Mouse (Mus musculus): ENCODE measurements around the gene Gm49378.

Gene Gm49378

DNA sequence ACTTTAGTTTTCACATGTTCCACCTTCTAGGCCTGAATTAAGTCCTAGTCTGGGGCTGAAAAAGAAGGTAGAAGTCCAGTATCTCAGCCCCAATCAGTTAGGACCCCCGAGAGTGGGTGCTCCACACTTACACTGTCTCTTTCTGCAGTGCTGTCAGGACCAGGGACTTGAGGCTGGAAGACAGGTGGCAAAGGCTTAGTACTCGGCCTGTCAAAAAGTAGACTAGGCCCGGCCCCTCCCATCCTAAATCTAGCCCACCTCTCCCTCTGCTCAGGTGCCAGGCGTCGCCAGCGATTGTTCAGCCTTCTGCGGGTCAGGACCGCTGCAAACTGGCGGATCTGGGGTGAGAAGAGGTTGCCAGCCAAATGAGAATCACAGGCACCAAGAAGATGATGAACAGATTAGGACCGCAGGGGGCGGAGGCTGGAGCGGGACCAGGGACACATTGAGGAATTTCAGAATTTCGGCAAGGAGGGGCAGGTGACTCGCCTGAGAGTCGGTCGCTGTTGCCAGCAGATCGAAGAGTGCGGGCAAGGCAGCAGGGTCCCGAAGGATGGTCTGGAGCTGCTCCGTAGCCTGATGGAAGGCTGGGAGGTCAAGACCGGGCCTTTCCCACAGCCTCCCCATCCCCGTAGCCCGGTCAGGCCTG is 2.7 kb downstream of the Gm49378 start:
- DNase-seq (ENCODE audit: low spot score in 2 of 2), result peak in 1 of 2 experiments; percentile 35

DNA sequence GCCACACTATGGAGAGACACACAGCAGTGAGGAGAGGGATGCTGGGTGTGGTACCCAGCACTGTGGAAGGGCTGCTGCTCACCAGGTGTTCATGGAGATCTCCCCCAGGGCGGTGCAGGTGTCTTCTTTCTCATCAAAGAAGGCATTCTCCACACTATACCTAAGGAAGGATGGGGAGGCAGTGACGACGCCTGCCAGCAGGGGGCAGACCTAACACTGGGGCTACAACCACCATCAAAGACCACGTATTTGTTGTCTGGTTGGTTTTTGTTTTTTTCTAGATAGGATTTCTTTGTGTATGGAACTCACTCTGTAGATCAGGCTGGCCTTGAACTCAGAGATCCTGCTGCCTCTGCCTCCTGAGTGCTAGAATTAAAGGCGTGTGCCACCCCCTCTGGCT is 8.4 kb downstream of the Gm49378 start:
- peak; percentile 32 to 43 for DNase-seq (ENCODE audit: low spot score in 2 of 2)

DNA sequence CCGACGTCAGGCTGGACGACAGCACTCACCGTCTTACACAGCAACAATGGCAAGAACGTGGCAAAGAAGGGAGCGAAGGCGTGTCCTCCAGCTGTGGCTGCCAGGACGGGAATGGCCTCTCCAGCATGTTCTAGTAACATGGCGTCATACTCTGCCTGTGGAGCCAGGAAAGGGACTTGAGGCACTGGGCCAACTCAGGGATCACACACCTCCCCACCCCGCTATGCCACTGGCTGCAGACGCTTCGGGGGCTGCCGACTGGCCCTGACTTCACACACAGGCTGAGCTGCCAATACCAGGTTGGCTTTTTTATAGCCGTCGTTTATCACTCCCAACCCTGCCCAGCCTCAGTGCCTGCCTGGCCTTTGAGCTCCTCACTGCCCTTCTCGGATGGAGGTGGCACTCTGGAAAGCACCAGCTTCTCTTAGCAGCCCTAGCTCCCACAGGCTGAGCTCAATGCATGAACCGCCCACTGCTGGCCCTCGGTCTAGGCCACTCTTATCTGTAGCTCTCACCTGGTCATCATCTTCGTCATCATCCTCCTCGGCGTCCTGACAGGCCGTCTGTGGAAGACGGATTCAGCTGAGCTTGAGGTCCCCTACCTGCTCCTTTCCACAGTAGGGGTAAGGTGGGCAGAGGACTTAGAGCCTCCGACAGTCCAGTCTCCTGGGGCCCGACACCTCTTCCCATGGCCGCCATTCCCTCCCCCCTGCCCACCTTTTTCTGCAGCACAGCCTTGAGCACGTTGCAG is 9.4 kb downstream of the Gm49378 start:
- no peak for DNase-seq (ENCODE audit: low spot score in 2 of 2)

DNA sequence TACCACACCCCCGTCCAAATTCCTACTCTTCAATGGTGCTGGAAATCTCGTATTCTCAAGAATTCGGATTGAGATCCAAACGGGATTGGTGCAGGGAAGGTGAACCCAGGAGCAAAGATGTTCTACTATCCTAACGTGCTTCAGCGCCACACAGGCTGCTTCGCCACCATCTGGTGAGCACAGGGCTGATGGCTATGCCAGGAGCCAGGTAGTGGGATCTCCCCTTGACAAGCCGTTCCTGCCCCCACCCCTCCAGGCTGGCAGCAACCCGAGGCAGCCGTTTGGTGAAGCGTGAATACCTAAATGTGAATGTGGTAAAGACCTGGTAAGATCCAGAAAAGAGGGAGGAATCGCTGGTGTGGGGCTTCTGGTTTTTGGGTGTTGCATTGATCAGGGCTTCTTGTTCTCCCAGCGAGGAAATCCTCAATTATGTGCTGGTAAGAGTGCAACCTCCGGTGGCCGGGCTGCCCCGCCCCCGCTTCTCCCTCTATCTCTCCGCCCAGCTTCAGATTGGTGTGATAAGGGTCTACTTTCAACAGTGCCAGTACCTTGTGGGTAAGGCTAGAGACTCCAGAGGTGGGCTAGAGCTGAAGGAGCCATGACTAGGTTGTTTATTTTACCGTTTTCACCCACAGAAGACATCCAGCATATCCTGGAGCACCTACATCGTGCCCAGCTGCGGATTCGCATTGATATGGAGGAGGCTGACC is 19.1 kb downstream of the Gm49378 start:
- DNase-seq (ENCODE audit: low spot score in 2 of 2), result no peak

DNA sequence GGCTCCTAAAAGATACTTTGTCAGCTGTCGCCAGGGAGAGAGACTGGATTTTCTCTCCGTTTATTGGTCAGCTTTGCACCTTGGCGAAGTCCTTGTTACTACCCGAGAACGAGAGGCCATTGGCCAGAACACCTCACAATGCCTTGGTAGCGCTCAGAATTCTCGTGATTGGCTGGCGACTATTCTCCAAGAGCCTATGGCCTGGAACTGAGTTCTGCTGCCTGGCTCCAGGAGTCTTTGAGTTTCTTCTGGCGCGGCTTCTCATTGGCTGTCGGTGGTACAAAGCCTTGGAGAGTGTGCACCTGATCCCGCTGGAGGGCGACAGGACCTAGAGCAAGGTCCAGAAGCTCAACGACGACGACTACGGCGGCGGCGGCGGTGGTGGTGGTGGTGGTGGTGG is 19.9 kb downstream of the Gm49378 start, which contains the start of gene Rec8:
Gene Rec8 (plus strand): TSS at position 216 of the 400 bp plus-strand sequence.
- DNase-seq (ENCODE audit: low spot score in 2 of 2), result no peak

DNA sequence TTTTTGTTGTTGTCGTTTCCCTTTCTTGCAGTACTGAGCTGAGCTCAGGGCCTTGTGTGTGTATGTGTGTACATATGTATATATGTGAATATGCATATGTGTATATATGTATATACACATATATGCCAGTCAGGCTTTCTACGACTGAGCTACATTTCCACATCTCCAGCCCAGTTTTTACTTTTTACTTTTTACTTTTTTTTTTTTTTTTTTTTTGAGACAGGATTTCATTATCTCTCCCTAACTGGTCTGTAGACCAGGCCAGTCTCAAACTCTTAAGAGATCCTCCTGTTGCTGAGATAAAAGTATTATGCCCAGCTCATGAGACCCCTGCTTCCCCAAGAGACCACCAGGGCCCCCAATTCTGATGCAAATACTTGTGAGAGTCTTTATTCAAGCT is 20.9 kb downstream of the Gm49378 start:
- no peak for DNase-seq (ENCODE audit: low spot score in 2 of 2)

DNA sequence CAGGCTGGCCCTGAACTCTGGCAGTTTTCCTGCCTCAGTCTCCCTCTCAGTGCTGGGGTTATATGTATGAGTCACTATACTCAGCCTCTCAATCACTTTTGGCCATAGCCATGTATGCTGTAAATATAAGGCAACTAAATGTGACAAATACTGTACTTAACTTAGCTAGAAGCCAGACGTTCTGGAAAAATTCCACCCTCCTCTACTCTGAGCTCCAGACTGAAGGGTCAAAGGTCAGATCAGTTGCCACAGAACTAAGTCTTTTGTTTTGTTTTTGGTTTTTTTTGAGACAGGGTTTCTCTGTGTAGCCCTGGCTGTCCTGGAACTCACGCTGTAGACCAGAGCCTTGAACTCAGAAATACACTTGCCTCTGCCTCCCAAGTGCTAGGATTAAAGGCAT is 21.8 kb downstream of the Gm49378 start:
- DNase-seq (ENCODE audit: low spot score in 2 of 2), result no peak

DNA sequence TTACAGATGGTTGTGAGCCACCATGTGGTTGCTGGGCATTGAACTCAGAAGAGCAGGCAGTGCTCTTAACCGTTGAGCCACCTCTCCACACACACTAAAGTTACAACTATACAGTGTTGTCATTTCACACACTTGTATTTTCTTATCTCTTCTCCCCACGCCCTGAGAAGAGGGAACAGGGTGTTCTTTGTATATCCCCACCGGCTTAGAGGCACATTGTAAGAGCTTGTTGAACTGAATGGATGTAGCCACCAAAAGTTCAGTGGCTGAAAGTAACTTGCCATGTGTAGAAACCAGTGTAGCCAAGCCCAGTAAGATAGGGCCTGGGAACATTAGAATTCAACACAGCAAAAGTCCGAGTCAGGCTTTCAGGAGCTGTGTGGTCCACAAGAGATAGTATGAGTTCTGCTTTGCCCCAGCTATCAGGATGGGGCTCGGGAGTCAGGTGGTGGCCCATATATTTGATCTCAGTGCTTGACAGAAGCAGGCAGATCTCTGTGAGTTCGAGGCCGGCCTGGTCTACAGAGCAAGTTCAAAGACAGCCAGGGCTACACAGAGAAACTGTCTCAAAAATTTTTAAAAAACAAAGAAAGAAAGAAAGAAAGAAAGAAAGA is 23.0 kb downstream of the Gm49378 start:
- no peak for DNase-seq (ENCODE audit: low spot score in 2 of 2)

DNA sequence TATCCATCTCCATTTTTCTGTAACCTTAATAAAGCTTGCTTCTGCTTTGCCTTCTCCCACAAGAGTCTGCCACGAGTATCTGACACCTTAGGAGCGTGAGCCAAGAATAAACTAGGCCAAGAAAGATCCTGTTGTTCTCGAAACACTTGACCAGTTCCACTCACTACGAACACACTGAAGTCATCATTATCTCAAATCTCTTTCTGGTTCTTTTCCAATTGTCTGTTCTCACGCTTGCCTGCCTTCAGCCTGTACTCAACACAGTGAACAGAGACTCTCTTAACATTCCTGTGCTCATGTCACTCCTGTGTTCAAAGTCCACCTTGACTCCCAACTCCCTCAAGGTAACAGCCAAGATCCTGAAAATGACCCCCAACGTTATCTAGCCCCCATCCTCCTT is 24.3 kb downstream of the Gm49378 start:
- no peak for DNase-seq (ENCODE audit: low spot score in 2 of 2)

DNA sequence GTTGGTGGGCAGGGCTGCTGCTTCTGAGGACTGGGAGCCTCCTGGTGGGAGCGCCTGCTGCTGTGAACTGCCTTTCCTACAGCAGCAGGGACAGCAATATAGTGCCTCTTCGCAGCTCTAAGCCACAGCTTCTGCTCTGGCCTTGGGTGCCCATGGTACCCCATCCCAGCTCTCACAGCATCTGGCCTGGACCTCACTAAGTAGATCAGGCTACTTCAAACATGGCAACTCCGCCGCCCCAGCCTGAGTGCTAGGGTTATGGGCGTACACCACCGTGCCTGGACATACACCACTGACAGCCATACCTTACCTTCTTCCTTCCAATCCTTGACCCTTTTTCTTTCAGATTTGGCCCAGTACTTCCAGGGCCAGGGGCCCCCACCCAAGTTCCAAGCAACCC is 29.4 kb downstream of the Gm49378 start:
- DNase-seq (ENCODE audit: low spot score in 2 of 2), result no peak

DNA sequence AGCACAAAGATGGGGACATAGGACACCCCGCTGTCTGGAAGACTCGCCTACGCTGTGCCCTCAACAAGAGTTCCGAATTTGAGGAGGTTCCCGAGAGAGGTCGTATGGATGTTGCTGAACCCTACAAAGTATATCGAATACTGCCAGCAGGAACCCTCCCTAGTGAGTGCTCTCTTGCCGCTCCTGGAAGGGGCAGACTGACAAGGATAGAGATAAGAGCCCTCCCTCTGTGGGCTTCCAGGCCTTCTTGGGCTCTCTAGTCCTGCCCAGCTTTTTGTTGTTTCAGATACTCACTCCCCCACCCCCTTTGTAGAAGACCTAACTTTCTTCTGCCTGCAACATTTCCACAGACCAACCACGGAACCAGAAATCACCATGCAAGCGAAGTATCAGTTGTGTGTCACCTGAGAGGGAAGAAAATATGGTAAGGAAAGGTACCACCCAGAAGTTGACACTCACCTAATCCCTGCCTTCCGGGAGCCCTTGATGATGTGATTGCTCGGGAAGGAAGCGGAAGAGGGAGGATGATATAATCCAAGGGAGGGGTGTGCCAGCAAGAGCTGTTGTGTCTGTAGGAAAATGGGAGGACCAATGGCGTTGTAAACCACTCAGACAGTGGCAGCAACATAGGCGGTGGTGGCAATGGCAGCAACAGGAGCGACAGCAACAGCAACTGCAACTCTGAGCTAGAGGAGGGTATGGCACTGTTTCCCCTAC is 31.8 kb downstream of the Gm49378 start:
- DNase-seq (ENCODE audit: low spot score in 2 of 2), result no peak

DNA sequence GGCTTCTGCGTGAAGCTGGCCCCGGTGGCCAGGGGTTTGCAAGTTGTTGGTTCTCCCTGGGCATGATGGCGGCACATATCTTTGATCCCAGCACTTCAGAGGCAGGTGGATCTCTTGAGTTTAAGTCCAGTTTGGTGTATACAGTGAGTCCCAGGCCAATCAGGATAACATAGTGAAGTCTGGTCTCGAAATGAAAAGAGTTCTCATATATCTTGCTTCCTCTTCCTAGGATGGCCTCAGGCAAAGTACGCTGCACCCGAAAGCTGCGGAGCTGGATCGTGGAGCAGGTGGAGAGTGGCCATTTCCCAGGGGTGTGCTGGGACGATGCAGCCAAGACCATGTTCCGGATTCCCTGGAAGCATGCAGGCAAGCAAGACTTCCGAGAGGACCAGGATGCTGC is 32.9 kb downstream of the Gm49378 start:
- DNase-seq (ENCODE audit: low spot score in 2 of 2), result no peak

DNA sequence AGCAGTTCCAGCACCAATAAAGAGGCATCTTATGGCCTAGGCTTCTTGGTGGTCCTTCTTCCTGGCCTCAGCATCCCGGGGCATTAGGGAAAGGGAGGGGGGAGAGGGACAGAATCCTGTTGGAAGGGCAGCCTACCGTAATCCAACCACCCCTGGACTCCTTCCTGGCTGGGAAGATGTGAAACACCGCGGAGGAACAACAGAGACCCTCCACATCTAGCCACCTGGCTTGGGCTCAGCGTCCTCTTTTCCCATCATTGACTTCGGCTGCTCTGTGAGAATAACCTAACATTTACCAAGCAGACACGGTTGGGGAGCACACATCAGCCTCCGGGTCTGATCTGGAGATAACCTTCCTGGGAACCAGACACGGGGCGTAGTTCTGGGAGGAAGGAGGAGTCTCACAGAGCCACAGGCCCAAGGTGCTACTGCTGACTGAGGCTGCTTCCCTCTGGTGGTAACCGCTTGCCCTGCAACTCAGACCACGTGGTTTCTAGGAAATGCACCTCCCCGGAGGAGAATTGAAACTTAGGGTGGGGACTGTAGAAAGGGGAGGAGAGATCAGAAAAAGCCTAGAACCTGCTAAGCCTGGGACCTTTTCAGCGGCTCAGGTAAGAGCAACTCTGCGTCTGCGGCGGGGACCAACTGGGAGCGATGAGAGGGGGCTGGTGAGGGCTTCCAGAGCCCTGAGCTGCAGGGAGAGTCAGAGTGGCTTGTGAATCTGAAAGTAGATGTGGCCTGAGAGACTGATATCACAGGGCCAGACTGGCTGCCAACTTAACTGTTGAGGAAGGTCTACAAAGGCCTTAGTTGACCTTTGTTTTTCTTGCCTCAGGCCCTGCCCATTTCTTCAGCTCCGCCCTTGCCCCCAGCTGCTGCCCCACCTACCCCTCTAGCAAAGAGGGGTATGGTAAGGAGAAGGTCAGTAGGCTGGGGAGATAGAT is 33.8 kb downstream of the Gm49378 start:
- DNase-seq (ENCODE audit: low spot score in 2 of 2), result peak; percentile 86 to 92

DNA sequence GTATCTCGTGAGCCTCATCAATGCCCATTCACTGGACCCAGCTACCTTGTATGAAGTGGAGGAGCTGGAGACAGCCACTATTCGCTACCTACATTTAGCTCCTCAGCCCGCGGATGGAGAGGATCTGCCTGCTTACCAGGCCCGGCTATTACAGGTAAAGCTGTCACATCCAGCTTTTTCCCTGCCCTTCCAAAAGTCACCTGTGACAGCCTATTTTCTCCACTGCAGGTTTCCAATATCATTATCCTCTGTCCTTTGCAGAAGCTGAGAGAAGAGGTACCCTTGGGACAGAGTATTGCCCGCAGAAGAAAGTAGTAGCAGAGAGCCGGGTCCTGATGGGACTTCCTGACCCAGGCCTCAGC is 34.4 kb downstream of the Gm49378 start, which contains the start of gene Irf9:
Gene Irf9 (plus strand): TSS at position 301 of the 362 bp plus-strand sequence.
- DNase-seq (ENCODE audit: low spot score in 2 of 2), result no peak

DNA sequence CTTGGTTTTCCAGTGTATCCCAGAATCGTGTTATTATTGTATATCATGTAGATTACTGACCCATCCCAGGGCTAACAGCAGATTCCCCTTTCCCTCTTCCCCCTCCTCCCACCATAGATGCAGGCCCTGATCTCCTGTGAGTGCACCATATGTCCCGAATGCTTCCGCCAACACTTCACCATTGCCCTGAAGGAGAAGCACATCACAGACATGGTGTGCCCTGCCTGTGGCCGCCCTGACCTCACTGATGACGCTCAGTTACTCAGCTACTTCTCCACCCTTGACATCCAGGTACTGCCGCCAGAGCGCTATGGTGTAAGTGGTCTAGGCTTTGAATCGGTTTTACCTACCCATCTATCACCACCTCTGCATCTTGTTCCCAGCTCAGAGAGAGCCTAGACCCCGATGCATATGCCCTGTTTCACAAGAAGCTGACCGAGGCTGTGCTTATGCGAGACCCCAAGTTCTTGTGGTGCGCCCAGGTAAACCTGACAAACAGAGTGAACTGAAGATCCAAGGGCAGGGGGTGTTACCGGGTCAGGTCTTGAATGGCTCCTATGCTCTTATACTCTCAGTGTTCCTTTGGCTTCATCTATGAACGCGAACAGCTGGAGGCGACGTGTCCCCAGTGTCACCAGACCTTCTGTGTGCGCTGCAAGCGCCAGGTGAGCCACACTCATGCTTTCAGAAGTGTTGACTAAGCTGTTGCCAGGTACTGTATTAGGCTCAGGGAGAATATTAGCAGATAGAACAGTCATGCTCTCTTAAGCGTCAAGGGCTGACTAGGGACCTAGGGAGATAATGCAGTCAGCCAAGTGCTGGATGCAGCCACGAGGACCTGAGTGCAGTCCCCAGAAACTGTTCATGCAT is 38.9 kb downstream of the Gm49378 start:
- no peak for DNase-seq (ENCODE audit: low spot score in 2 of 2)

DNA sequence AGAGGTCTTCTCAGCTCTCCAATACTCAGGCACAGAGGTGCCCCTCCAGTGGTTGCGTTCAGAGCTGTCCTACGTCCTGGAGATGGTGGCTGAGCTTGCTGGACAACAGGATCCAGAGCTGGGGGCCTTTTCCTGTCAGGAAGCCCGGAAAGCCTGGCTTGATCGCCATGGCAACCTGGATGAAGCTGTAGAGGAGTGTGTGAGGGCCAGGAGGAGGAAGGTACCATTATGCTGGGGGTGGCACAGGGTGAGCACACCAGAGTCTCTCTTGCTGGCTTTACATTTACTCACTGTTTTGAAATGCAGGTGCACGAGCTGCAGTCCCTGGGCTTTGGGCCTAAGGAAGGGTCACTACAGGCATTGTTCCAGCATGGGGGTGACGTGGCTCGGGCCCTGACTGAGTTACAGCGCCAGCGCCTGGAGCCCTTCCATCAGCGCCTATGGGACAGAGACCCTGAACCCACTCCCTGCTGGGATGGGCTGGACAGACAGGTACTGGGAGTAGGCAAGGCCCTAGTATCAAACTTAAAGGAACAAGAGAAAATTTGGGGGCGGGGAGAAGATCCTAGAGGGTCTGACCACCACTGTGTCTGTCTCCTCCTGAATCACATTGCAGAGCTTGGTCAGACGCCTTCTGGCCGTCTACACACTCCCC is 41.5 kb downstream of the Gm49378 start:
- DNase-seq (ENCODE audit: low spot score in 2 of 2), result no peak

DNA sequence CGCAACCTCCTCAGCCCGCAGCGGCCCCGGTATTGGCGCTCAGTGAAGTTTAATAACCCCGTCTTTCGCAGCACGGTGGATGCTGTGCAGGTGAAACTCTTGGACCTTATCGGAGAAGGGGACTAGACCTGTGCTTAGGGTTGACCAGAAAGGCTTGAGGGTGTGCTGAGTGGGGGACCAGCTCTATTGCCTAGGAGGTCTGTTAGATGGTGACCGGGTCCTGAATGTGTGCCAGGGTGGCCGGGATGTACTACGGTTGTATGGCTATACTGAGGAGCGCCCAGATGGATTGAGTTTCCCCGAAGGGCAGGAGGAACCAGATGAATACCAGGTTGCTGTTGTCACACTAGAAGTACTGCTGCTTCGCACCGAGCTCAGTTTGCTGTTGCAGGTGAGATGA is 45.5 kb downstream of the Gm49378 start:
- no peak for DNase-seq (ENCODE audit: low spot score in 2 of 2)

DNA sequence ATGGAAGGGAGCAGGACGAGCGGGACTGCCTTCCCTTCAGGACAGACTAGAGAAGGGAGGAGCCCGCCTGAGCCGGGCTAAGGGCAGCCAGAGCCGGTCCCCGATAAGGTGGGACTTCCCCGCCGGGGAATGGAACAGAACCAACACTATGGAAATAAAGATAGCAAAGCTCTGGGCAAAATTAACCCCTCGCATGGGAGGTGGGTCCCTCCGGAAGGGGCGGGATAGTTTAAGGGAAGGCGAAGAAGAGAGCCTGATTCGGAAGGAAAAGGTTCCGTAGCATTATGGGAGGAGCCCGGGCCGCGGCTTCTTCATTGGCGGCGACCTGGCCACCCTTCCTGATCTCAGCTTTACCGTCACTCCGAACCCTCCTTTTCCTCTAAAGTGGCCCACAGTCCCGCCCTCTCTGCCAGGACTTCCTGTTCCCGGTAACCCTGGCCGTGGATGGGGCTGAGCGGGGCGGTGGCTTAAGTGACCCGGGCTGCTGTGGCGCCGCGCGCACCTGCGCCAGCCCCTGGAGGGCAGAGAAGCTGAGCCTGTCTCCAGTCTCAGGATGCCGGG is 46.3 kb downstream of the Gm49378 start, which contains the start of gene Rnf31:
Gene Rnf31 (plus strand): TSS at position 378 of the 561 bp plus-strand sequence.
- DNase-seq (ENCODE audit: low spot score in 2 of 2), result peak; percentile 88 to 96
